Mouse (Mus musculus) hindbrain, embryonic 15.5 days (tissue): Measurements from ENCODE around the gene Cldn14. TPM values are rescaled to one million over a fixed set of nuclear protein-coding genes. Genes with fewer than 3 reads are reported as not detected.

Experiments
- ATAC-seq: fragments of 200-750 bp; cut with Nextera tagmentation; 2 replicates; pipeline ENCODE4 v1.8.0; 2017; ENCODE audit warnings: low read depth, moderate number of reproducible peaks, moderate TSS enrichment; ENCODE audit not compliant: low FRiP score
- H3K27ac ChIP-seq: fragments of 300-500 bp; sonication (generic); replicated peaks from 2 replicates; pipeline ENCODE4 v1.5.1; 2015; ENCODE audit warnings: mild to moderate bottlenecking, inconsistent platforms
- H3K27me3 ChIP-seq: fragments of 300-500 bp; sonication (generic); 2 replicates; pipeline ENCODE4 v1.6.1; 2015; ENCODE audit warnings: control low read depth, inconsistent platforms
- H3K36me3 ChIP-seq: fragments of 300-500 bp; sonication (generic); 2 replicates; pipeline ENCODE4 v1.6.1; 2015; ENCODE audit warnings: control low read depth, inconsistent platforms
- H3K4me1 ChIP-seq: fragments of 300-500 bp; sonication (generic); replicated peaks from 2 replicates; pipeline ENCODE4 v1.6.1; 2015; ENCODE audit warnings: control low read depth, inconsistent platforms
- H3K4me2 ChIP-seq: fragments of 300-500 bp; sonication (generic); 2 replicates; pipeline ENCODE4 v1.6.1; 2015; ENCODE audit warnings: moderate library complexity, mild to moderate bottlenecking, inconsistent platforms
- H3K4me3 ChIP-seq: fragments of 300-500 bp; sonication (generic); 2 replicates; pipeline ENCODE4 v1.5.1; 2015; ENCODE audit warnings: mild to moderate bottlenecking, inconsistent platforms
- H3K9ac ChIP-seq: fragments of 300-500 bp; sonication (generic); 2 replicates; pipeline ENCODE4 v1.6.1; 2015; ENCODE audit warnings: inconsistent platforms
- H3K9me3 ChIP-seq: fragments of 300-500 bp; sonication (generic); 2 replicates; pipeline ENCODE4 v1.6.1; 2016; ENCODE audit warnings: control low read depth, inconsistent platforms
- WGBS: fragments of 180-500 bp; shearing (Covaris S2); methylation state at CpG from one replicate; pipeline ENCODE4 v1.1.7; 2015; 5-methylcytosine and 5-hydroxymethylcytosine counted together
- polyA plus RNA-seq: library from polyadenylated mRNA; unstranded; fragments of >200 nt; fragmentation: Nextera tagmentation; extraction: Ambion mirVana; gene quantifications from 2 replicates; pipeline ENCODE4 v1.2.1, GENCODE M21; 2015

Cldn14 gene
- polyA plus RNA-seq, 1 experiment from 2014 or later: not detected

DNA sequence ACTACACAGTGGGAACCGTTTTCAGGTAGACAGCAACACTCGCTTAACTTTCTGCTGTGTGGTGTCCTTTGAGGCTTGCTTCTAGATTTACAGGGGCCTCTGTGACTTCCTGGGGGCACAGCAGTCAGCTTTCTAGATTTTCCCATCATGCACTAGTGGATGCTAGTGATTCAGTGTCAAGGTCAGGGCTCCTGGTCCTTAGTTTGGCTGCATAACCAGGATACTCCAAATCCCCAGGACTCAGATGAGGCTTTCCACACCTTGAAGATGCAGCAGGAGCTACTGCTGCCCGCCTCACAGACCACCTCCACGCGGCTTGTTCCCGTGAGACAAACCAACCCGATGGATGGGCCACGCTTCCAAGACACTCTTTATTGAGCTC lies 90.0 kb downstream of the Cldn14 start:
- Histone ChIP-seq H3K9ac (no peak overlapping the region), H3K9me3 (no peaks in the 10 kb centered on the region), H3K27me3 (no peaks in the 10 kb centered on the region), H3K27ac (no peak overlapping the region), H3K4me3 (no peak overlapping the region), H3K36me3 (no peaks in the 10 kb centered on the region), H3K4me2 (peak overlapping the region; percentile 38), H3K4me1 (peaks cover 4% of the 10 kb centered on the region; the same call in 1 of the 2 replicates)
- WGBS: 57% methylated on average over 8 of the region's 8 CpGs
- ATAC-seq: no peak

DNA sequence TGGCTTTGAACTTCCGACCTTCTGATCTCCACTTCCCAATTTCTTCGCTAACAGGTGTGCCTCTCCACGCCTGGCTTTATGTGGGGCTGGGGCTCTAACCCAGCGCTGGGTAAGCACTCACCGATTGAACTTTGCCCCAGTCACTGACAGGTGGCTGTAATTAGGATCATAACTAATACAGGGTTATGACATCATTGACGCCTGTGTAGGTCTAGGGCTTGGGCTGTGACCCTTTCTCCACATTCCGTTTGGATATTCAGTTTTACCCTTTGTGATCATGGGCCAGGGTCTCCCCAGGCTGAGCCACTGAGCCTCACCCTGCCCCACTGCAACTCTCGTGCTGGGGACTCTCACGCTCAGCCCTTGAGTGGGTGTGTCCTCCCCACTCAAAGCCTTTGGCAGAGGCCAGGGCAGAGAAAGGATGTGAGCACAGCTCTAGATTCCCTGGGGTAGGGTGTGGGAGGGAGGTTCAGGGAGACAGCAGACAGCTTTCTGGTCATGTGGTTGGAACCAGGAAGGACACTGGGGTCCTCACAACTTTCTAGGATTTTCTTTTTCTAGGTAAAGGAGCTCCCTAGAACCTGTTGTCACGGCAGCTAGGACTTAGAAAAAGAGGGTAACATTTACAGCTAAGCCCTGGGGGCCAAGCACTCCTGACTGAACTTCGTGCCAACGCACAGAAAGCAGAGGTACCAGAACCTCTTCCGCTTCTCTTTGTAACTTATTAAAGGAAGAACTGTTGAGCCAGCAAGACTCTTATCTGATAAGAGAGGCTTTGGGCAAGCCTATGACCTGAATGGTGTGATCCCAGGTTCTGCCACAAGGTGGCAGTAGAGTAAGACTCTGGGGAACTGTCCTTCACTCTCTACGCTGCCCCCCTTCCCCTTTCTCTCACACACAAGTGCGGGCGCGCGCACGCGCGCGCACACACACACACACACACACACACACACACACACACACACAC lies 90.6 kb downstream of the Cldn14 start:
- no peak overlapping the region for H3K9ac ChIP-seq
- H3K27ac ChIP-seq: no peak overlapping the region
- peaks cover 4% of the 10 kb centered on the region; the same call in 1 of the 2 replicates for H3K4me1 ChIP-seq
- ATAC-seq: peak; percentile 52; the same call in 1 of the 2 replicates
- 45% methylated on average over 20 of the region's 22 CpGs for WGBS
- peak overlapping the region; percentile 38 for H3K4me2 ChIP-seq
- H3K9me3 ChIP-seq: no peaks in the 10 kb centered on the region
- H3K4me3 ChIP-seq: no peak overlapping the region
- no peaks in the 10 kb centered on the region for H3K27me3 ChIP-seq
- H3K36me3 ChIP-seq: no peaks in the 10 kb centered on the region

DNA sequence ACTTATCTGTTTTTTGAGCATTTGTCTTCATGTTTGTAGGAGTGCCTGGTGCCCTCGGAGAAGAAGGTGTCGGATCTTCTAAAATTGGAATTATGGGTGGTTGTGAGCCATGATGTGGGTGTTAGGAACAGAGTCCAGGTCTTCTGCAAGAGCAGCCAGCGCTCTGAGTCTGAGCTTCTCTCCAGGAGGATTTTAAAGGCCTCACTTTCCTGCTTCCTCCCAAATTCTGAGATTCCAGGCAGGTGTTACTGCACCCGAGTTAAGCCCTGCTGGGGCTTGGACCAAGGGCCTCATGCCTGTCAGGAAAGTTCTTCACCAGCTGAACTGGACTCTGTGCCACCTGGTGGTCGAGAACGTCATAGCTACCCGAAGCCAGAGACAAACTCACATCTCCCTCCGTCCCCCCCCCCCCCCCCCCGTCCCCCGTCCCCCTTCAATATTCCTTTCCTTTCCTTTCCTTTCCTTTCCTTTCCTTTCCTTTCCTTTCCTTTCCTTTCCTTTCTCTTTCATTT lies 93.2 kb downstream of the Cldn14 start:
- H3K9ac ChIP-seq: no peak overlapping the region
- no peak overlapping the region for H3K4me2 ChIP-seq
- H3K27ac ChIP-seq: no peak overlapping the region
- H3K27me3 ChIP-seq: no peaks in the 10 kb centered on the region
- no peaks in the 10 kb centered on the region for H3K9me3 ChIP-seq
- H3K4me1 ChIP-seq: peaks cover 4% of the 10 kb centered on the region; the same call in 1 of the 2 replicates
- no peak for ATAC-seq
- H3K4me3 ChIP-seq: no peak overlapping the region
- no peaks in the 10 kb centered on the region for H3K36me3 ChIP-seq
- WGBS: 44% methylated on average over 7 of the region's 10 CpGs

DNA sequence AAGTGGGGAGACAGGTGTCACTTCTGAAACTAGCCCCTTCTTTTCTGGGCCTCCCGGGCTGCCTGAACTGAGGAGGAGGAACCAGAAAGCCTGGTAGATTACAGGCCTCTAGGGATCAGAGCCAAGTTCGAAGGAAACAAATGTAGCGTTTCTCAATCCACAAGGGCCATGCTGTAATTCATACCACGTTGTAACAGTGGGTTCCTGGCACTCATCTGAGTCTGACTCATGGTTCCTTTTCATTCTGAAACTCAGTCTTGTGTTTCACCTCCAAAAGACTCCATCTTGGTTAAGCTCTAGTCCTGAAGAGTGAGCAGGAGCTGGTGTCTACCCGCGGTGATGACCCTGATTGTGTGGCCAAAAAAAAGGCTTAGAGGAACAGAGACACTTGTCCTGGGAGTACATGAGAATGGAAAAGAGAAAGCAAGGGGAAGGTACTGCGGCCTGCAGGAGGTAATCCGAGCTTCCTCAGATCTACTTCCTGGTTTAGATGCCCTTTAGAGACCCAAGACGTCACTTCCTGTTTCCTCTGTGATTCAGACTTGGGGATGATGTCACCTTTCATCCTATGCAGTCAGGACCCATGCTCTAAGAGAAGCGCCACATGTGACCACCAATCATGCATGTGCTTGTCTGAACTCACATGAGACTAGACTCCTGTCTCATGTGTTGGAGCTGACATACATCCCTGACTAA lies 94.6 kb downstream of the Cldn14 start:
- H3K9ac ChIP-seq: no peak overlapping the region
- H3K4me2 ChIP-seq: no peak overlapping the region
- ATAC-seq: no peak
- H3K27ac ChIP-seq: no peak overlapping the region
- 76% methylated on average over 10 of the region's 10 CpGs for WGBS
- no peaks in the 10 kb centered on the region for H3K27me3 ChIP-seq
- no peak overlapping the region for H3K4me3 ChIP-seq
- H3K9me3 ChIP-seq: no peaks in the 10 kb centered on the region
- peaks cover 4% of the 10 kb centered on the region; the same call in 1 of the 2 replicates for H3K4me1 ChIP-seq
- no peaks in the 10 kb centered on the region for H3K36me3 ChIP-seq

DNA sequence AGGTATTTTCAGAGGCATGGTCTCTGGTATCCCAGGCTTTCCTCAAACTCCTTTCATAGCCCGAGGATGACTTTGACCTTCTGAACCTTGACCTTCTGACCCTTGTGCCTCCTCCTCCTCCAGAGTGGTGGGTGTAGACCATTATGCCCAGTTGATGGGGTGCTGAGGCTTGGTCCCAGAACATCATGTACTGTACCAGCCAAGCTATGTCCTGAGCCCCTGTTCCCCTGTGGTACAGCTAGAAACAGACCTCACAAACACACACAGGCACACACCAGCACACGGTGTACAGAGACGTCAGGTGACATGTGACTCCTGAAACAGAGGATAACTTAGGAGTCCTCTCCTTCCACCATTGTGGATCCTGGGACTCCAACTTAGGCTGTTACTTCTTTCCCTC lies 95.8 kb downstream of the Cldn14 start:
- Histone ChIP-seq H3K27me3 (no peaks in the 10 kb centered on the region), H3K4me3 (no peak overlapping the region), H3K27ac (no peak overlapping the region), H3K4me2 (no peak overlapping the region), H3K9me3 (no peaks in the 10 kb centered on the region), H3K36me3 (no peaks in the 10 kb centered on the region), H3K4me1 (no peaks in the 10 kb centered on the region), H3K9ac (no peak overlapping the region)
- 80% methylated on average over 3 of the region's 3 CpGs for WGBS
- ATAC-seq: no peak

DNA sequence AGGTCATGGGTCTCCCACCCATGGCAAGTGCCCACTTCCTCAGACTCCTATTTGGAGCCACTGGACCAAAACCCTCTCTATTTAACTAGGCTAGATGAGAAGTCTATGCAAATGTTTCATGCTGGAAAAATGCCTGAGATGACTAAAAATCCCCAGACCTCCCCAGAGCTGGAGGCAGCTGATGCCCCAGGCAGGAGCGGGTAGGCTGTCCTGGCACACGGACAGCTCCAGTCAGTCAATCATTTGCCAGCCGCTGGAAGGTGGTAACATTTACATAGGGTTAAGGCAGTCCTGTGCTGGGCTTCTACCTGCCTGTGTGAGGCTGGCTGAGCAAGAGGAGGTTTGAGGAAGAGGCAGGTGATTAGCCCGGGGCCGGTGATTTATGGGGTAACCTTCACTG lies 96.5 kb downstream of the Cldn14 start:
- H3K4me2 ChIP-seq: no peak overlapping the region
- no peak overlapping the region for H3K9ac ChIP-seq
- no peak overlapping the region for H3K27ac ChIP-seq
- 74% methylated on average over 5 of the region's 5 CpGs for WGBS
- no peak for ATAC-seq
- no peaks in the 10 kb centered on the region for H3K27me3 ChIP-seq
- no peaks in the 10 kb centered on the region for H3K9me3 ChIP-seq
- H3K4me3 ChIP-seq: no peak overlapping the region
- H3K4me1 ChIP-seq: no peaks in the 10 kb centered on the region
- H3K36me3 ChIP-seq: no peaks in the 10 kb centered on the region

DNA sequence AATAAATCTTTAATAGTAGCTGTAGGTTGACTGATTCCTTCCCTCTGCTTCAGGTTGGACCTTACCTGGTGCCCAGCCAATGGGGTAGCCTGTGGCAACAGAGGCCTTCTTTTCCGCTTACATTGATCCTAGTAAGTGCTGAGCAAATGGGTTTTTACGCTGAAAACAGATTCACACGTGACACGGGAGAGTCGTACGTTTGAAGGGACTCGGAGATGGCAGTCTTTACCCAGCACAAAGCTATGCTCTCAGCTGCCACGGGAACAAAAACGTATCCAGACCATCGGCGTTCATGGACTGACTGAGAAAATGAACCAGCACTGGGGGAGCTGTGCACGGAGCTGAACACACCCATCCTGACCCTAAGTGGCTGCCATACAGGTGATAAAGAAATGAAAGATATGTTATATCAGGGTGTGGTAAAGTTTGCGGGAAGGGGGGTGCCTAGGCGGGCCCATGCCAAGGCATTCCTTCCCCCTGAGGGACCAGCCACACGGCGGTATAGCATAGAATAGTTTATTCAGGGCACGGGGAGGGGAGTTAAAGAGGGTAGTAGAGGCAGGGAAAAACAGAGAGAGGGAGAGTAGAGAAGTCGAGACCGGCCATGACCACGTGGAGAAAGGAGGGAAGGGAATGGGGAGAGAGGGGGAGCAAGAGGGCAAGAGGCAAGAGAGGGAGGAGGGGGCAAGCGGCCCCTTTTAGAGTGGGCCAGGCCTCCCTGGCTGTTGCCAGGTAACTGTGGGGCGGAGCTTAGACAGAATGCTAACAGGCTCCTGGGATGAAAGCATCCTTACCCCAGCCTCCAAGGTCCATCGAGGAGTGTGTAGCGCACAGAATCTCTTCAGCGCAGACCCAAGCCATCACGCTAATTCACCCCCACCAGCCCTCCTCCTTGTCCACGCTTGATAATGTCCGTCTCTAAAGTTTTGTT lies 97.6 kb downstream of the Cldn14 start:
- Histone ChIP-seq H3K4me2 (no peak overlapping the region), H3K4me3 (no peak overlapping the region), H3K27ac (no peak overlapping the region), H3K9me3 (no peaks in the 10 kb centered on the region), H3K27me3 (no peaks in the 10 kb centered on the region), H3K36me3 (no peaks in the 10 kb centered on the region), H3K9ac (no peak overlapping the region), H3K4me1 (no peaks in the 10 kb centered on the region)
- ATAC-seq: no peak
- WGBS: 68% methylated on average over 28 of the region's 28 CpGs

DNA sequence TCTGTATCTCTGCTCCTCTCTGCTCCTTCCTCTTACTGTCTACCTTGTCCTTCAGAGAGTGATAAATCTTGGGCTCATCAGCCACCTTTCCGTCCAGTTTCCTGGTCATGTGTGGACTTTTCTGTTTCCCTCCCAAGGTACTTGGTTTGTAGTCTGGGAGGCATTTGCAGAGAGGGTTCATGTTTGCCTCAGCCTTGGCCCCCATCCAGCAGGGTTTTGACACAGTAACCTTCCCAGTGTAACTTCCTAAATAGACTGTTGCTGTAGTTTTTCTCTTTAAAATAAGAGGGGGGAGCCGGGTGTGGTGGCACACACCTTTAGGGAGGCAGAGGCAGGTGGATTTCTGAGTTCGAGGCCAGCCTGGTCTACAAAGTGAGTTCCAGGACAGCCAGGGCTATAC lies 98.7 kb downstream of the Cldn14 start:
- Histone ChIP-seq H3K27ac (no peak overlapping the region), H3K4me2 (no peak overlapping the region), H3K4me3 (no peak overlapping the region), H3K9ac (no peak overlapping the region), H3K27me3 (no peaks in the 10 kb centered on the region), H3K4me1 (no peaks in the 10 kb centered on the region), H3K9me3 (no peaks in the 10 kb centered on the region), H3K36me3 (no peaks in the 10 kb centered on the region)
- ATAC-seq: no peak
- 94% methylated on average over 3 of the region's 3 CpGs for WGBS

DNA sequence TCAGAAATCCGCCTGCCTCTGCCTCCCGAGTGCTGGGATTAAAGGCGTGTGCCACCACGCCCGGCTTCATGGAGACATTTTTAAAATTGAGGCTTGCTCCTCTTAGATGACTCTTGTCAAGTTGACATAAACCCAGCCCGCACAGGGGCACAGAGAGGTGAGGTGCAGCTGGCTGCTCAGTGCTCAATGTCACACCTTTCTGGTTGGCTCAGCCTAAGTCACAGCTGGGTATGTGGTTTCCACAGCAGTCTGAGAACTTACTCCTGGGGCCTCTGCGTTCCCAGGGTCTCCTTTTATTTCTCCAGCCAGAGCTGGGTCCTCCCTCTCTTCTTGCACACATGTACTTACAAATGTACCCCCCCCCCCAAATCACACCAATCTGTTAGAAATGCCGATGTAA lies 100.4 kb downstream of the Cldn14 start:
- Histone ChIP-seq H3K9ac (no peak overlapping the region), H3K27me3 (no peaks in the 10 kb centered on the region), H3K9me3 (no peaks in the 10 kb centered on the region), H3K4me3 (no peak overlapping the region), H3K4me1 (no peaks in the 10 kb centered on the region), H3K4me2 (no peak overlapping the region), H3K36me3 (no peaks in the 10 kb centered on the region), H3K27ac (no peak overlapping the region)
- no peak for ATAC-seq
- WGBS: 97% methylated on average over 8 of the region's 8 CpGs

DNA sequence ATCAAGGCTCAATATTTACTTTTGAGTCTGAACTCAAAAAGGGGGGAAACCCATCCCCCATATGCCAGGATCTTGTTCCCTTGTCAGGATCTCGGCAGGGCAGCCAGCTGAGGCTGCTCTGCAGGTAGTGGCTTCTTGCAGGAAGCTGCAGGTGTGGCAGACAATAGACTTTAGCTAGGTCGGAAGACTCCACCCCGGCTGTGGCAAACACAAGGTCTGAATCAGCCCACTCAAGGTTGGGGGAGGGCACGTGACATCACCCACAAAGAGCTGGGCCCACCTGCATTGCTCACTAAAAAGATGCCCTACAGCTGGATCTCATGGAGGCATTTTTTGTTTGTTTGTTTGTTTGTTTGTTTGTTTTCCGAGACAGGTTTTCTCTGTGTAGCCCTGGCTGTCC lies 100.9 kb downstream of the Cldn14 start:
- Histone ChIP-seq H3K36me3 (no peaks in the 10 kb centered on the region), H3K4me3 (no peak overlapping the region), H3K4me2 (no peak overlapping the region), H3K4me1 (no peaks in the 10 kb centered on the region), H3K9me3 (no peaks in the 10 kb centered on the region), H3K27ac (no peak overlapping the region), H3K9ac (no peak overlapping the region), H3K27me3 (no peaks in the 10 kb centered on the region)
- ATAC-seq: no peak
- WGBS: 74% methylated on average over 5 of the region's 5 CpGs

DNA sequence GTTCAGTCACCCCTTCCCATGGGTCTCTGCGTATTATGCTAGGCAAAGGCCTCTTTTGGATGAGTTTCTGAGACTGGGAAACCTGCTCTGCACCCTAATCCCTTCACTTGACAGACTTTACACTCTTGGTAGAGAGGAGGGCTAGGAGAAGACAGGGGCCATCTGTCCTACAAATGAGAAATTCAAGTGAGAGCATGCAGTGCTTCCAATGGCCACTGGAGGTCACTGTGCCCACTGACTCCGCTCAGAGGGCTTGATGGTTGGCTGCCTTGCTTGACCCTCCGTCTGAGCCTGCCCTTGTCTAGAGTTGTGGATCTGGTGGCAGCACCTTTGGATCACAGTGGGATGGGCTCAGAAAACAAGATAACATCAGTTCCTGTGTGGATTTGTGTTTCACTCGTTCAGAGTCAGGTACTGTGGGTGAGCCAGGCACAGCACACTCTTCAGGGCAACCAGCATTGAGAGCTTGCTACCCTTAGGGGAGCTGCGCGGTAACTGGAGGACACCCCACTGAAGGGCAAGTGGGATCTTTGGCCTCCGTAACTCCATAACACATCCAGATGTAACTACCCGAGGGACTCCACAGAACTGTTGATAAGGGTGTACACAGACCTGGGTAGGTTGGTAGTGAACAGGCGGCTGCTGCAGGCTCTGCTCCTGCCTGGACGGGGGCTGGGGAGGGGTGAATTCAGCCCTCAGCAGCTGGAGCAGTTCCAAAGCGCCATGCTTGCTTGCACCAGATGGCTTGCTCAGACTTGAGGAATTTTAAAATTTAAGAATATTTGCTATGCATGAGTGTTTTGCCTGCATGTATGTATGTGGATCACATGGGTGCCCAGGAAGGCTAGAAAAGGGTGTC lies 102.3 kb downstream of the Cldn14 start:
- Histone ChIP-seq H3K4me3 (no peak overlapping the region), H3K27ac (no peak overlapping the region), H3K36me3 (0 out of 2 replicates have a peak, but pooled peaks cover under 1% of the 10 kb centered on the region), H3K4me1 (no peaks in the 10 kb centered on the region), H3K4me2 (no peak overlapping the region), H3K9ac (no peak overlapping the region), H3K9me3 (no peaks in the 10 kb centered on the region), H3K27me3 (no peaks in the 10 kb centered on the region)
- 66% methylated on average over 11 of the region's 11 CpGs for WGBS
- 0 out of 2 replicates have a peak, but pooled peaks have one; percentile 23 for ATAC-seq
